Mouse (Mus musculus): ENCODE results near the gene Dyrk1a. TPM values are rescaled to one million over a fixed set of nuclear protein-coding genes. Genes with fewer than 3 reads are reported as not detected.
"Not testable (repeated sequence)": the region's sequence is repeated elsewhere in the genome, so short reads cannot be mapped to it uniquely, and the experiment has no call there.

Gene Dyrk1a
- total RNA-seq, 2 experiments from 2014 or later, result 114 to 123 TPM

DNA sequence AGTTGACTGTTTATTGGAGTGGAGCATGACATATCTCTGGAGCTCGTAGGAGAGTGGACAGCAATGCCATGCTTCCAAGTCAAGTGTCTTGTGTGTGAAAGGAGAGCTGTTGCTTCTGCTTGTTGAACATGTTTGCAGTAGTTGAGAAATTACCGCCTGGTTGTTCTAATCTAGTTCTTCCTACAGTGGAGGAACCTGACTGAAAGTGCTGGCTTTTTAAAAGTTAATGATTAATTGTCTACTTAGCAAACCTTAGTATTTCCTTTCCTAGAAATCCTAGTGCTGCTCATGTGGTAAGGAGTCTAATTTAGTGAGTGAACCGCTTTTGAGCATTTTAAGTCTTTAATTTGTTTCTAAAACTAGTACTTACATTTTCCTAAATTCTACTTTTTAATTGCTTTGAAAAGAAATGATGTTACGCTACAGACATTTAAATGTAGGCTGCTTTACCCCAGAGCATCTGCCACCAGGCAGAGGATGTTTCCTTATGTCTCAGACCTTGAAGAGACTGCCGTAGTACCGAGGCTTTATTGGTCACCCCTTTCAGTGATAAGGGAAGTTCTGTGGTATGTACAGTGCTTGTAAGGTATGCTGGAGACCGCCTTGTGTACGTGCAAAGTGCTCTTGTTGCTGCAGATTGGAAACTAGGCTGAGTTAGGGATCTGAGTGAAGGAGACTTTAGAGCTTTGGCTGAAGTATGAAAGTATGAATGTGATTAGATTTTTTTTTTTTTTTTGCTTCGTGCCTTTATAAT lies 59.3 kb downstream of the Dyrk1a start:
- no peak for DNase-seq (ENCODE audit: low spot score in 2 of 2)

DNA sequence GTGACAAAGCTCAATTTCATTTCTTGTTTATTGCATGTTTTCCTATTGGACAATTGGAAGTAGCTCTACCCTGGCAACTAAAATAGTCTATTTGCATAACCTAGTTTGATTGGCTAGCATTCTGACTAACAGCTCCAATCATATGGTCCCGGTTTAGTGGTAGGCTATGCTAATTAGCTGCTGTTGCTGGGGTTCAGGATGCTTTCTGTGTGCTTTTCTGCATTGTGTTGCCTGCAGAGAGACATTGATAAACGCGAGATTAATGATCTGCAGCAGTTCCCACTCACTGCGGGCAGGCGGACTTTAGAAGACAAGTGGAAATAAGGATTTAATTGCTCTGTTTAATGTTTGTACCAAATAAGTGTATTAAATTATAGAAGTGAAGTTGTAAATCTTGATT lies 62.2 kb downstream of the Dyrk1a start:
- no peak for DNase-seq (ENCODE audit: low spot score in 2 of 2)

DNA sequence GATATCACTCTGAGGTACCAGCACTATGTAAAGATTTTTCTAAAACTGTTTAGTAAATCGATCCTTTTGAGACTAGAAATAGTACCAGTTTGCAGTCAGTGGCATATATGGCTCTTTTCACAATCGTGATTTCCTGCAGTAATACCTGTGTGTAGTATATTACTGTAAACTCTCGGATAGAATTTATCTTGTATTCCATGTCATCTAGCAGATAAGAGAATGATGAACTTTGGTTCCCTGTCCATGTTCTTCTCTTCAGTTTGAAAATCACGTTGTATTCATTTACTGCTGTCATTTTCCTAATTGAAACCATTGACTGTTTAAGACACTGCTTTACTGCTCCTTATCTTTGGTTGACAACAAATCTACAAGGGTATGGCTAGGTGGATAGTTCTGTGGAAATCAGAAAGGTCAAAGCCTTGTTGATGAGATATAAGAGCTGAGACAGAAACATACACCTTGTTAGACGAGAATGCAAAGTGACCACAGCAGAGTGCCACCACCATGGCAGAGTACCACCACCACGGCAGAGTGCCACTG lies 62.7 kb downstream of the Dyrk1a start:
- no peak for DNase-seq (ENCODE audit: low spot score in 2 of 2)

DNA sequence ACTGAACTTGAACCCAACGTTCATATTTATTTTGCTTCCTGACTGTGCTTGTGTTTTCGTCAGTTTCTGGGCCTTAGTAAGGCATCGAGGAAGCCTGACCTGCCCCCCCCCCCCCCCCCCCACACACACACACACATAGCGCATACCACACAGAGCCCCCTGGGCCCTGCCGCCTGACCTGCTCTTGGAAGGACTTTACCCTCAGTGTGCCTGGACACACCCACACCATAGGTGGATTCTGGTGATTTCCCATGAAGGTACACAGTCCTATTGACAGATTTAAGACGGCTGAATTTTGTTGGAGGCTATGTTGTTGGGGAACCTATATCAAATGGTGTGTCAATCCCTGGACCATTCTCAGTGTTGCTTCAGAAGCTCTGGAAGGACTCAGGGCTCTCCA lies 63.2 kb downstream of the Dyrk1a start:
- no peak for DNase-seq (ENCODE audit: low spot score in 2 of 2)

DNA sequence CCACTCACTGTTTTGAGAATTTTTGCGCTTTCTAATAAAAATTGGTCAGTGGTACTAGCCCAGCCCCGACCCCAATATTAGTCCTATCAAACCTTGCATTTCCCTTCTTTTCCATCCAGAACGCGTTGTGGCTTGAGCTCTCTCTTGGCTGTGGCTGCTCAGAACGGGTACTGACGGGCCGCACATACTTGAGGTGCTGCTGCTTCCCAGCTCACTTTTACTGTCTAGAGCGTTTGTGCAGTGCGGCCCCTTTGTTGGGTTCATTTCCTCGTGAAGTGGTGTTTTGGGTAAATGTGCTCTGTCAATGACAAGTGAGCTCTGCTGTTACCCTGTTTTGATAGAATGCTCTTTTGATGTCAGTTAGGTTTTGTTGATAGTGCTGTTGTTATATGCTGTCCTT lies 67.6 kb downstream of the Dyrk1a start:
- DNase-seq (ENCODE audit: low spot score in 2 of 2), result no peak

DNA sequence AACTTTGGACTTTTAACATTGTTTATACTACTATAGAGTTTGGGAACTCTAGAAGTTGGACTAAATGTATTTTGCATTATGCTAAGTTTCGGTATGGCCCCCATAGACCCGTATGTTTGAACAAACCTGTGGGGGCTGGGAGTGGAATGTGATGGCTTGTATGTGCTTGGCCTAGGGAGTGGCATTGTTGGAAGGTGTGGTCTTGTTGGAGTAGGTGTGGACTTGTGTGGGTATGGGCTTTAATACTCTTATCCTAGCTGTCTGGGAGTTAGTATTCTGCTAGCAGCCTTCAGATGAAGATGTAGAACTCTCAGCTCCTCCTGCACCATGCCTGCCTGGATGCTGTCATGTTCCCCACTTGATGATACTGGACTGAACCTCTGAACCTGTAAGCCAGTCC lies 72.0 kb downstream of the Dyrk1a start:
- no peak for DNase-seq (ENCODE audit: low spot score in 2 of 2)

DNA sequence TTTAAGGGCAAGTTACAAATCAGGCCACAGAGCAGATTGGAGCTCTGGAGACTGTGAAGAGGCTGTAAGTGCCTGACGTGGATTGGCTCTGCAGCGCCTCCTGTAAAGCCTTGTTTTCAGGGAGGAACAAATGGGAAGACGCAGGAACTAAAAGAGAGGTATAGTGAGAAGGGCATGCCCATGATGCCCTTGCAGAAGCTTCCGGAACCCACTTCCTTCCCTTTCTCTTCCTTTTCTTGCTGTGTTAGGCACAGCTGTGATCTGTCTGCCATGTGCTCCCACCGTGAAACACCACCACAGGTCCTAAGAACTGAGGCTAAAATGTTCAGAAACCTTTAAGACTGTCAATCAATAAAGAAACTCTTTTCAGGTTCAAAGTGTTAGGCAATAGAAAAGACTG lies 77.3 kb downstream of the Dyrk1a start:
- no peak for DNase-seq (ENCODE audit: low spot score in 2 of 2)

DNA sequence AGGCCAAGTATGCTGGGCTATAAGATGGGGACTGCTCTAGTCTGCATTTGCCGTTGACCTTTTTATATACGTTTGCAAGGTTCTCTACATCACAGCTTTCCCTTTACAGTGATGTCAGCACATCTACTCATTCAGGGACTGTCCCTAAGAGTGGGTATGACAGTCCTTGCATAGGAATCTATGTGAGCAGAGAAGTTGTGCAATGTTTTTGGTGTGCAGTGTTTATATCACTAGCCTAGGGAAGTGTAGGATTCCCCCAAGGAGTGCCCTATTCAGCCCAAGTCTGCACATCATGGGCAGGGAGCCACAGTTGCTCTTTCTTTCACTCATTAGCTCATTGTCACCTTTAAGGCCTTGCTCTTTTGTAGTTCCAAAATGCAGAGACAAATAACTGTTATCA lies 78.1 kb downstream of the Dyrk1a start:
- DNase-seq (ENCODE audit: low spot score in 2 of 2), result no peak

DNA sequence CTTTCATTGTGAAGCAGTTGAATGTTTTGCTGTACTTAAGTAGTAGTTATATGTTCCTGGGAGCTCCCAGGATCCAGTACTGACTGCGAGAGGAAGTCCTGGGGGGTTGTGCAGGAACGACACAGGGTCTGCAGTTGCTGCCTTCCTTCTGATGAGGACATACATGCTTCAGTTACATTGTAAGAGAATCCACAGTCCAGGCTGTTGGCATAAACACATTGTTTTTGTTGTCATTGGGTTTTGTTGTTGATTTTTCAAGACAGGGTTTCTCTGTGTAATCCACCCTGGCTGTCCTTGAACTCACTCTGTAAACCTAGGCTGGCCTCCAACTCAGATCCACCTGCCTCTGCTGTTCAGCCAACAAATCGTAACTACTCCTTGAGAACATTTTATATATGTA lies 80.1 kb downstream of the Dyrk1a start:
- no peak for DNase-seq (ENCODE audit: low spot score in 2 of 2)

DNA sequence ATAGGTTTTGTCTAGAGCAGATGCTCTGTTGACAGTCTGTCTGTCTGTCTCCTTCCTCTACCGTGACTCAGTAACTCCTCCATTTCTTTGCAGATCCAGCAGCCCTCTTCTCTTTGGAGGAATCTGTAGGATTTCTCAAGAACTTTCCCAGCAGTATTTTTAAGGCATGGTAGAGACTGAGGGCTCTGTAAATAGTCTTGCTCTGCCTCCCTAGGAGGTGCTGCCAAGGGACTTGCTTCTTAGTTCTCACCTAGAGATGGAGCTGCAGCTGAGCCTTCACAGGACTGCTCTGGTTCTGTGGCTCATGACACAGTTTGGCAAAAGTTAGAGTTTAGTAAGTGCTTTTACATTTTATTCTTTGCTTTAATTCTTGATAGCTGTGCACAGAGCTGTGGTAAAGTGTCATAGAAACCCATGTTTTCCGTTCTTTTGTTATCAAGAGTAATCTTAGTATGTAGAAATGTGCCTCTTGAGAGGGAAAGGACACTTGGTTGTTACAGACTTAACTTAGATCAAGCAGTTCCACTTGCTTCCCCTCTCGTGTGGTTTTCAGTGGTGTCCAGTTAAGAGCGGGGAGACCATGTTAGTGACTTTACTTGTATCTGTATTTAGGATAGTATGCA lies 82.4 kb downstream of the Dyrk1a start:
- no peak for DNase-seq (ENCODE audit: low spot score in 2 of 2)

DNA sequence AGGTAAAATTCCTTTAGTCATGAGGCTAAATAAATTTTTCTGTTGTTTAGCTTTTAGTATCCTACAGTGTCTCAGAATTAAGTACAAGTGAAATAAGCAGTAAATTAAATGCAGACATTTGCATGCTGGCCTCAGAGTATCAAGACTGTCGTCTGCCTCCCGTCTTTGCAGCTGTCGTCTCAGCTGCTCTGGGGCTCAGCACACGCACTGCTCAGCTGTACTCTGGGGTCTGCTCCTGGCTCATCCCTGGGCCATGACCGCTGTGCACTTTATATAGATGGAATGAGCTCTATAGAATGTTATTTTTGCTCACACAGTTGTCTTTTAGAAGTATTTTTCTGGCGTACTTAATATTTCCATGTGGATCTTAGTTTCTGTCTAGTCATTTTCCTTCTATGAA lies 85.3 kb downstream of the Dyrk1a start:
- DNase-seq (ENCODE audit: low spot score in 2 of 2), result no peak

DNA sequence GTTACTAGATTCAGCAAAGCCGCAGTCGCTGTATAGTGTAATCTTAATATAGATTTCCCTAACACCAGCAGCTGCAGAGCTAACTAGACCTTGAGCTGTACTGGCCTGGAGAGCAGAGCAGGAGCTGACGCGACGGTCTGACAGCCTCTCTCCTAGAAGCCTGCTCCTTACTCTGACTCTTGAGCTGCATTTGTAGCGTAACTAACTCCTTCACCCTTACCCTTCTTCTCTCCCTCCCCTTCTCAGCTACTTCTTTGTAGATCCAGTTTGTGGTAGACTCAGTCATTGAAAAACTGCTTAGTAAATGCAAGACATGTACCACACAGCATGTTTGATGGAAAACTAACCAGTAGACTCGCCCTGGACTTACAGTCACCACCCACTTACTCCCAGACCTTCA lies 87.1 kb downstream of the Dyrk1a start:
- no peak for DNase-seq (ENCODE audit: low spot score in 2 of 2)

DNA sequence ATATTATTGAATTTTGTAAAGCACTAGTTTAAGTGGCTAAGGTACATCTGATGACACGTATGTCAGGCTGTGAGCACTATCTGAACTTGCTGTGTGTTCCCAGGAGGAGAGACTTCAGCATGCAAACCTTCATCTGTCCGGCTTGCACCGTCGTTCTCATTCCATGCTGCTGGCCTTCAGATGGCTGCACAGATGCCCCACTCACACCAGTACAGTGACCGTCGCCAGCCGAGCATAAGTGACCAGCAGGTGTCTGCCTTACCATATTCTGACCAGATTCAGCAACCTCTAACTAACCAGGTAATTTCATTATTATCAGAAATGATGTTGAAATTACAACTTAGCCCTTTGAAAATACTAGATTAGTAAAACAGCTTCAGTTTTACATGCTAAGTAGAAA lies 89.6 kb downstream of the Dyrk1a start:
- DNase-seq (ENCODE audit: low spot score in 2 of 2), result no peak

DNA sequence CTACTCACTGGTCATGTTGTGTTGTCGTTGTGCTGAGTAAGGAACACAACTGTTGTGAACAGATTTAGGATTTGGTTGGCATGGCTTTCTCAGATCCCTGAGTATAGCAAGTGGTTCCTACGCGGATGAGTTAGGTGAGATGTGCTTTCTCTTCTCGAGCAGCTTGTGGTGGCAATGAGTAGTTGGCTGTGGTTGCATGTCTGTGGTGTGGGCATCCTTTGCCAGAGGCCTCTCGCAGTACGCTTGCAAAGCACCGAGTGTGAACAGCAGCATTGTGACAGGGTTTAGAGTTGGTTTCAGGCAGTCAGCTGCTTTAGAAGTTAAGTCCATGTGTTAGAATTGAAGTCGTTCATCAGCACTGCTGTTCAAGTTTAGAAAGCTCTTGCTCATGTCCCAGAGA lies 90.4 kb downstream of the Dyrk1a start:
- DNase-seq (ENCODE audit: low spot score in 2 of 2), result no peak

DNA sequence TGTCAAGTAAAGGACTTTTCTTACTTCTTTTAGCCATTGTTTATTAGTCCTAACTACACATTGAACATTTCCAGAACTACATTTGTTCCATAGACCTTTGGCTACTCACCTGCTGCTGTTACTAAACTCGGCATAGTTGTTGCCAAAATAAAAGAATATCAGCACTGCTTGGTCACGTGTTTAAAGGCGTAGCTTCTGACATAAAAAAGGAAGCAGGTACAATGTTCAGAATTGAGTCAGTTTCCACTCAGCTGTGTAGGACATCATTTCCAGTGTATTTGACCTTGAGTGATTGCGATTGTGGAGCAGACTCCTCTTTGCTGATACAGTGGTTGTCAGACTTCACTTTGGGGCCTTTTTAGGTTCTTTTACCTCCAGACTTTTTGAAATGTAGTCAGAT lies 97.7 kb downstream of the Dyrk1a start:
- DNase-seq (ENCODE audit: low spot score in 2 of 2), result no peak

DNA sequence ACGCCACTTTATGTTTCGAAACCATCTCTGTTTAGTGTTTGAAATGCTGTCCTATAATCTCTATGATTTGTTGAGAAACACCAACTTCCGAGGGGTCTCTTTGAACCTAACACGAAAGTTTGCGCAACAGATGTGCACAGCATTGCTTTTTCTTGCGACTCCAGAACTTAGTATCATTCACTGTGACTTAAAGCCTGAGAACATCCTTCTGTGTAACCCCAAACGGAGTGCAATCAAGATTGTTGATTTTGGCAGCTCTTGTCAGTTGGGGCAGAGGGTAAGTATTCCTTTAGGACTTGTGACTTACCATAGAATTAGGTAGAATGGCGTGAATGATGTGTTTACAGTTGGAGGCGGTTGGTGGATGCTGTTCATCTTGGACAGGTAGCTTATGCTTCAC lies 101.5 kb downstream of the Dyrk1a start:
- DNase-seq (ENCODE audit: low spot score in 2 of 2), result no peak

DNA sequence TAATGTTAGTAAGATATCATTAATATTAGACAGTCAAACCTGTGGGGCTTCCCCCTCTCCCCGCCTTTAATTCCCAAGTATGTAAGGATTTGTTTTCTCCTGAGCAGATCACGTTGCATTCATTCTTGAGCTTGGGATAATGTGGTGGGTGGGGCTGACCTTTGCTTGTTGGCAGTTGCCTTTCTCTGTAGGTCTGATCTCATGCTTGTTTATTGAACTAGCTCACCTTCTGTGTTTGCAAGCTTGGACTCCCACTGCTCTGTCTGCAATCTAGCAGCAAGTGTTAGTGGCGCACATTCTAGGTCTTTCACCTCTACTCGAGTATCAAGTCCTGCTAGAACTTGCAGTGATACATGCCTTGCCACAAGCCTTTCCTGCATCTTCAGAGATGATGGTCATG lies 111.1 kb downstream of the Dyrk1a start:
- DNase-seq (ENCODE audit: low spot score in 2 of 2), result no peak

DNA sequence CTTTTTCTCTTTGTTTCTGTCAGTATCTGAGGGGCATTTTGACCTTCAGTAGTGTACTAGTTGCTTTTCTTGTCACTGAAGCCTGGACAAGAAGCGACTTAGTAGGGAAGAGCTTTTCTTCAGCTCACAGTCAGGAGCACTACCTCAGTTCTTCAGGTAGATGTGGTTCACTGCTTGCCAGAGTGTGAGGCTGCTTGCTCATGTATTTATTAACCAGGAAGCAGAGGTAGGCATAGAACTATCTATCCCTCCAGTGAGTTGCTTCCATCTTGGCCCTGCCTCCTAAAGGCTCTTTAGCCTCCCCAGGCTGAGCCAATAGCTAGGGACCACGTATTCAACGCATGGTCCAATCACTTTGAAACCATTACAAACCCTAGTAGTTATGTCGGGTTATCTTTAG lies 112.0 kb downstream of the Dyrk1a start:
- no peak for DNase-seq (ENCODE audit: low spot score in 2 of 2)

DNA sequence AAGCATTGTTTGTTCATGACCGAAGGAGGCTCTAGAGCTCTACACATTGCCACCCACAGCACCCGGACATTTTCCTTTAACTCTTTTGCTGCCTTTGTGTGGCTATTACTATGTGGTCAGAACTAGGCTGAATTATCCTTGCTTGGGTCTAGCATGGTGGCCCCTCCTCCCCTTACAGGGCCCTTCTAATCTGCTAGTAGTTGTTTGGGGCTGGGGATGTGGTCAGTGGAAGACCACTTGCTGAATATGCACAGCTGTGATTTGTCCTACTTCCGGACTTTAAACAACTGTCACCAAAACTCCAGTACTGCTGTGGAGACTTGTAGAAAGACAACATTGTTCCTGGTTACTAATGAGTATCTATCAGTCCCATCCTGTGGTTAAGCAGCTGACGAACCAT lies 114.2 kb downstream of the Dyrk1a start:
- DNase-seq (ENCODE audit: low spot score in 2 of 2), result no peak

DNA sequence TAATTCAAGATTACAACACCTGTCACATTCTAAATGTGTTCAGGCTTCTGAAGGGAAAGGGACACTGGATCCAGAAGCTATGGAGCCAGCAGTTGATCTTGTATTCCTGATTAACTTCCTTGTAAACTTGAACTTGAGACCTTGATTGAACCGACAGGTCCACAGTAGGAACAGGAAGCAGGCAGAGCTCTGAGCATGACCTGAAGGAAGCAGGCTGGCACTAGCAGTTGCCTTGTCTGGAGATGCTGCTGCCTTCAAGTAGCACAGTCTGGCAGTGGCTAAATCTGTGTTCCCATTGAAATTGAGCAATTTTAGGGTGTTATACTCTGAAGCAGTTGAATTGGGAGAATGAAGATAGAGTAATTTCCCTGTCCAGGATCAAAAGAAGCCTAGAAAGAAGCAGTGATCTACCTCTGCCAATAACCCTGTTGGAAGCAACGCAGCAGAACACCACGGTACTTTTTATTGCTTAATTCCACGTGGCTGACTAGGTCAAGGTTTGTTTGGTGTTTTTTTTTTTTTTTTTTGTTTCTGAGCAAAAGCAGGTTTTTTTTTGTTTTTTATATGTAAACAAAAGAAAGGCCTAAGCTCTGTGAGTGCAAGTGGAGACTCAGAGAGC lies 124.0 kb downstream of the Dyrk1a start:
- no peak for DNase-seq (ENCODE audit: low spot score in 2 of 2)

DNA sequence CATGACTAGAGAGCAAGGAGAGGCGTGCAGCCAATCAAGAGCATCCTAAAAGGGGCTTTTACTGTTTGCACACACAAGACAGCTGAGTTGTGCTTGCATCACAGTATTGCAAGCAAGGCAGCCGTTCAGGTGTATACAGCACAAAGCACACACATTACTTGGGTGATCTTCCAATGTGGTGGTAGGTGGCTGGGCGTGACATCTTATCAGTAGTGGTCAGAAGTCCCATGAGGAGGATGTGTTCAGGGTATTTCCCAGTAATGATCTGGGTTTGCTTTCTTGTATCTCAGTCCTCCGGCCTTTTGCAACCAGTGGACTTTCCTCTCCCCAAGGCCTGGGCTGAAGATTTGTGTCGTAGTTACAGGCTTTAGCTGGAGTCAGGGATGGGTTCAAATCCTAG lies 127.7 kb downstream of the Dyrk1a start:
- DNase-seq (ENCODE audit: low spot score in 2 of 2), result no peak

DNA sequence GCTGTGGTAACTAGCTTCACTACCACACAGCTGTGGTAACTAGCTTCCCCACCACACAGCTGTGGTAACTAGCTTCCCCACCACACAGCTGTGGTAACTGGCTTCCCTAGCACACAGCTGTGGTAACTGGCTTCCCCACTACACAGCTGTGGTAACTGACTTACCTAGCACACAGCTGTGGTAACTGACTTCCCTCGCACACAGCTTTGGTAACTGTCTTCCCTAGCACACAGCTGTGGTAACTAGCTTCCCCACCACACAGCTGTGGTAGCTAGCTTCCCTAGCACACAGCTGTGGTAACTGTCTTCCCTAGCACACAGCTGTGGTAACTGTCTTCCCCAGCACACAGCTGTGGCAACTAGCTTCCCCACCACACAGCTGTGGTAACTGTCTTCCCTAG lies 128.4 kb downstream of the Dyrk1a start:
- not testable (repeated sequence) for DNase-seq (ENCODE audit: low spot score in 2 of 2)

DNA sequence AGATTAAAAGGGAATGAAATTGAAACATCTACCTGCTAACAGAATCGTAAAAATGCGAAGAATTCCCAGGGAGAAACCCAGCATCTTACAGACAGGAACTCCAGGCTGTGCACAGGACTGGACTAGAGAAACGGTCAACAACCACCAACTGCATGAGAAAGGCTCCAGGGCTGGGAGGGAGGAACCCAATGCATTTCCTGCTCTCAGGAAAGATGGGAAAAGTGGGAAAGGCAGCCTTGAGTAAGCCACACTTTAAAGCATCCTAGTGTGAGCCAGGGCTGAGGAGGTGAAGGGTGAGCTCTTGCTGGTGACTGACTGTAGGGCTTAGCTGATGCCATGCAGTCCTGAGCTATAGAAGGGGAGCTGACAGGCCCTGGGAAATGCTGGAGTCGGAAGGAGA lies 131.3 kb downstream of the Dyrk1a start:
- DNase-seq (ENCODE audit: low spot score in 2 of 2), result no peak

Data from gastrocnemius, postnatal 4 days (tissue).